28 mouse cellular contexts compared by ENCODE assay signal in genomic region chr13:75514315-75515020, GRCm38 (mm10).
A peak's percentile ranks its signal among the peaks of the same experiment; 100 is the strongest.
DNase-seq lines count a peak whose midpoint lies in the region; ATAC-seq lines count a peak whose summit lies in the region.
"Had no signal": no experiment of that assay in that cellular context is flagged by ENCODE, and none has a peak within 500 bp of the region (broad histone marks: within the 10 kb centered on the region; RNA-seq: fewer than 3 reads in every experiment).

No protein-coding gene starts in this region.

- WGBS in lung, embryonic 15.5 days, result 38% methylated on average over 1 of the region's 1 CpGs

- peak; percentile 83; the same call in 1 of the 2 replicates for ATAC-seq in lung, embryonic 15.5 days (ENCODE audit: borderline replicate concordance, extremely low read depth, low FRiP score, low TSS enrichment)
- ATAC-seq: forebrain, embryonic 14.5 days; hindbrain, postnatal 0 days; intestine, embryonic 15.5 days; midbrain, embryonic 16.5 days had no signal

- H3K27ac ChIP-seq in lung, embryonic 15.5 days, result peak overlapping the region; percentile 60
- H3K27ac ChIP-seq: embryonic facial prominence, embryonic 12.5 days; heart, embryonic 10.5 days; hindbrain, embryonic 12.5 days; hindbrain, postnatal 0 days; intestine, embryonic 15.5 days; limb, embryonic 10.5 days; limb, embryonic 15.5 days; liver, embryonic 13.5 days; macrophage; stomach, postnatal 0 days had no signal

- peak; percentile 5 for DNase-seq in adipocyte (ENCODE audit: low spot score)
- DNase-seq in lung, postnatal 25 days (ENCODE audit: low spot score), result peak; percentile 41
- no peak for DNase-seq in cerebellum, adult 11 months
- DNase-seq in spleen, postnatal 14 days (ENCODE audit: low spot score in 2 of 2), result no peak
- DNase-seq in testis, postnatal 14 days (ENCODE audit: low spot score), result no peak
- DNase-seq: adrenal gland, postnatal 25 days; B cell, adult 2 months; cerebellum, adult 2 months; cerebellum, postnatal 14 days; gastrocnemius, postnatal 25 days; heart, adult 11 months; heart, postnatal 36 days; kidney, postnatal 10 days; layer of hippocampus, postnatal 36 days; liver, embryonic 13.5 days; spleen, adult 18-20 months had no signal

- H3K4me1 ChIP-seq in lung, embryonic 15.5 days, result no peaks in the 10 kb centered on the region; the same call in 1 of the 2 replicates
- H3K4me1 ChIP-seq: embryonic facial prominence, embryonic 12.5 days; heart, embryonic 10.5 days; hindbrain, embryonic 12.5 days; intestine, embryonic 15.5 days; limb, embryonic 10.5 days; limb, embryonic 15.5 days; liver, embryonic 13.5 days had no signal

- no peak overlapping the region for H3K4me2 ChIP-seq in lung, embryonic 15.5 days
- H3K4me2 ChIP-seq: embryonic facial prominence, embryonic 12.5 days; hindbrain, embryonic 12.5 days; intestine, embryonic 15.5 days; limb, embryonic 15.5 days; liver, embryonic 13.5 days had no signal

- H3K9me3 ChIP-seq in lung, embryonic 15.5 days, result no peaks in the 10 kb centered on the region
- H3K9me3 ChIP-seq: embryonic facial prominence, embryonic 12.5 days; heart, embryonic 10.5 days; hindbrain, embryonic 12.5 days; intestine, embryonic 15.5 days; limb, embryonic 10.5 days; limb, embryonic 15.5 days; liver, embryonic 13.5 days had no signal

- H3K27me3 ChIP-seq in lung, embryonic 15.5 days, result no peaks in the 10 kb centered on the region
- H3K27me3 ChIP-seq: embryonic facial prominence, embryonic 12.5 days; hindbrain, embryonic 12.5 days; intestine, embryonic 15.5 days; limb, embryonic 15.5 days; liver, embryonic 13.5 days had no signal

- no peak overlapping the region for H3K4me3 ChIP-seq in lung, embryonic 15.5 days
- H3K4me3 ChIP-seq: embryonic facial prominence, embryonic 12.5 days; heart, embryonic 10.5 days; hindbrain, embryonic 12.5 days; intestine, embryonic 15.5 days; limb, embryonic 10.5 days; limb, embryonic 15.5 days; liver, embryonic 13.5 days had no signal

- no peaks in the 10 kb centered on the region for H3K36me3 ChIP-seq in lung, embryonic 15.5 days
- H3K36me3 ChIP-seq: embryonic facial prominence, embryonic 12.5 days; heart, embryonic 10.5 days; hindbrain, embryonic 12.5 days; intestine, embryonic 15.5 days; limb, embryonic 10.5 days; limb, embryonic 15.5 days; liver, embryonic 13.5 days had no signal

- no peak overlapping the region for H3K9ac ChIP-seq in lung, embryonic 15.5 days
- H3K9ac ChIP-seq: embryonic facial prominence, embryonic 12.5 days; hindbrain, embryonic 12.5 days; intestine, embryonic 15.5 days; limb, embryonic 15.5 days; liver, embryonic 13.5 days had no signal

Comparison
In these comparisons a context has a peak if more than half of its experiments do, and no peak if none do; other contexts are left out.
1. DNase-seq: peak in adipocyte (single experiment) and lung, postnatal 25 days (single experiment); none in cerebellum, adult 11 months (single experiment), spleen, postnatal 14 days (0 of 2) and testis, postnatal 14 days (single experiment).